Mouse (Mus musculus) spleen, adult 18-20 months (tissue): ENCODE data around the gene Obp2b.

Experiments used
- DNase-seq, 2 experiments: peaks; one replicate each; pipeline ENCODE4 v3.0.0; 2022; ENCODE audit warnings: mixed read lengths in 2 of 2

Gene Obp2b

GRCm38 (mm10) chr2:25779076-25779475 lies 42.3 kb downstream of the Obp2b start:
- DNase-seq = no peak

GRCm38 (mm10) chr2:25780921-25781320 lies 44.1 kb downstream of the Obp2b start:
- no peak for DNase-seq

GRCm38 (mm10) chr2:25781957-25782356 lies 45.1 kb downstream of the Obp2b start, which contains the start of gene Gm13539:
TSS of gene Gm13539 (plus strand) at chr2:25782257.
- DNase-seq = no peak

GRCm38 (mm10) chr2:25785573-25786322 lies 48.9 kb downstream of the Obp2b start:
- no peak for DNase-seq

- no peak for DNase-seq
Observed at GRCm38 (mm10) chr2:25789092-25789491, 52.3 kb downstream of the Obp2b start.
